Mouse (Mus musculus): ENCODE data around the gene Alpk1. TPM values are rescaled to one million over a fixed set of nuclear protein-coding genes. Genes with fewer than 3 reads are reported as not detected.

The Alpk1 gene
- polyA plus RNA-seq, 1 experiment: 1.8 TPM

GRCm38 (mm10) chr3:127630190-127630589 is 150.1 kb downstream of the Alpk1 start:
- Histone ChIP-seq H3K27me3 (ENCODE audit: control insufficient read depth, insufficient read depth, low read length) (peaks cover 49% of the 10 kb centered on the region), H3K4me1 (replicated peaks; ENCODE audit: control insufficient read depth, insufficient read depth, low read length) (peaks cover 12% of the 10 kb centered on the region), H3K36me3 (ENCODE audit: control insufficient read depth, insufficient read depth, low read length) (no peaks in the 10 kb centered on the region), H3K27ac (ENCODE audit: control insufficient read depth, insufficient read depth, low read length) (no peak overlapping the region), H3K4me3 (ENCODE audit: control insufficient read depth, insufficient read depth, low read length) (no peak overlapping the region)
- no peak for DNase-seq
- 26% methylated on average over 1 of the region's 1 CpGs for whole genome bisulfite sequencing
- TF ChIP-seq CTCF (IDR thresholded peaks at IDR 0.05; ENCODE audit: borderline replicate concordance, control insufficient read depth, extremely low read depth, insufficient read depth, low read length, poor library complexity): no peak
- no peak for TF ChIP-seq POLR2A (IDR thresholded peaks at IDR 0.05; ENCODE audit: control insufficient read depth, extremely low read depth, insufficient read depth, low read length, poor library complexity)

GRCm38 (mm10) chr3:127628311-127629184 is 151.8 kb downstream of the Alpk1 start:
- DNase-seq: no peak
- Histone ChIP-seq H3K27ac (ENCODE audit: control insufficient read depth, insufficient read depth, low read length) (no peak overlapping the region), H3K36me3 (ENCODE audit: control insufficient read depth, insufficient read depth, low read length) (no peaks in the 10 kb centered on the region), H3K4me3 (ENCODE audit: control insufficient read depth, insufficient read depth, low read length) (no peak overlapping the region), H3K27me3 (ENCODE audit: control insufficient read depth, insufficient read depth, low read length) (peaks cover 39% of the 10 kb centered on the region), H3K4me1 (replicated peaks; ENCODE audit: control insufficient read depth, insufficient read depth, low read length) (peaks cover 5% of the 10 kb centered on the region)
- 11% methylated on average over 37 of the region's 37 CpGs for WGBS
- TF ChIP-seq CTCF (IDR thresholded peaks at IDR 0.05; ENCODE audit: borderline replicate concordance, control insufficient read depth, extremely low read depth, insufficient read depth, low read length, poor library complexity) (no peak), POLR2A (IDR thresholded peaks at IDR 0.05; ENCODE audit: control insufficient read depth, extremely low read depth, insufficient read depth, low read length, poor library complexity) (no peak)

GRCm38 (mm10) chr3:127627956-127628310 is 152.4 kb downstream of the Alpk1 start:
- H3K4me1 ChIP-seq (replicated peaks; ENCODE audit: control insufficient read depth, insufficient read depth, low read length): peaks cover under 1% of the 10 kb centered on the region; the same call in 1 of the 2 replicates
- TF ChIP-seq CTCF (IDR thresholded peaks at IDR 0.05; ENCODE audit: borderline replicate concordance, control insufficient read depth, extremely low read depth, insufficient read depth, low read length, poor library complexity) (no peak), POLR2A (IDR thresholded peaks at IDR 0.05; ENCODE audit: control insufficient read depth, extremely low read depth, insufficient read depth, low read length, poor library complexity) (no peak)
- DNase-seq: no peak
- H3K27me3 ChIP-seq (ENCODE audit: control insufficient read depth, insufficient read depth, low read length): peaks cover 35% of the 10 kb centered on the region
- no peaks in the 10 kb centered on the region for H3K36me3 ChIP-seq (ENCODE audit: control insufficient read depth, insufficient read depth, low read length)
- H3K4me3 ChIP-seq (ENCODE audit: control insufficient read depth, insufficient read depth, low read length): no peak overlapping the region
- 7% methylated on average over 9 of the region's 9 CpGs for WGBS
- H3K27ac ChIP-seq (ENCODE audit: control insufficient read depth, insufficient read depth, low read length): no peak overlapping the region

GRCm38 (mm10) chr3:127627151-127627955 is 153.0 kb downstream of the Alpk1 start:
- Histone ChIP-seq H3K27me3 (ENCODE audit: control insufficient read depth, insufficient read depth, low read length) (peaks cover 30% of the 10 kb centered on the region), H3K36me3 (ENCODE audit: control insufficient read depth, insufficient read depth, low read length) (no peaks in the 10 kb centered on the region), H3K4me3 (ENCODE audit: control insufficient read depth, insufficient read depth, low read length) (no peak overlapping the region), H3K27ac (ENCODE audit: control insufficient read depth, insufficient read depth, low read length) (no peak overlapping the region), H3K4me1 (replicated peaks; ENCODE audit: control insufficient read depth, insufficient read depth, low read length) (no peaks in the 10 kb centered on the region)
- no peak for DNase-seq
- WGBS: 13% methylated on average over 28 of the region's 28 CpGs
- TF ChIP-seq POLR2A (IDR thresholded peaks at IDR 0.05; ENCODE audit: control insufficient read depth, extremely low read depth, insufficient read depth, low read length, poor library complexity) (no peak), CTCF (IDR thresholded peaks at IDR 0.05; ENCODE audit: borderline replicate concordance, control insufficient read depth, extremely low read depth, insufficient read depth, low read length, poor library complexity) (no peak)

- WGBS: 21% methylated on average over 3 of the region's 3 CpGs
- DNase-seq: no peak
- Histone ChIP-seq H3K27me3 (ENCODE audit: control insufficient read depth, insufficient read depth, low read length) (peaks cover 24% of the 10 kb centered on the region), H3K4me3 (ENCODE audit: control insufficient read depth, insufficient read depth, low read length) (no peak overlapping the region), H3K36me3 (ENCODE audit: control insufficient read depth, insufficient read depth, low read length) (no peaks in the 10 kb centered on the region), H3K27ac (ENCODE audit: control insufficient read depth, insufficient read depth, low read length) (no peak overlapping the region), H3K4me1 (replicated peaks; ENCODE audit: control insufficient read depth, insufficient read depth, low read length) (no peaks in the 10 kb centered on the region)
- TF ChIP-seq CTCF (IDR thresholded peaks at IDR 0.05; ENCODE audit: borderline replicate concordance, control insufficient read depth, extremely low read depth, insufficient read depth, low read length, poor library complexity) (no peak), POLR2A (IDR thresholded peaks at IDR 0.05; ENCODE audit: control insufficient read depth, extremely low read depth, insufficient read depth, low read length, poor library complexity) (no peak)
These were observed 153.8 kb downstream of the Alpk1 start for GRCm38 (mm10) chr3:127626524-127626923.

GRCm38 (mm10) chr3:127625701-127626399 is 154.5 kb downstream of the Alpk1 start:
- H3K4me1 ChIP-seq (replicated peaks; ENCODE audit: control insufficient read depth, insufficient read depth, low read length): no peaks in the 10 kb centered on the region

More at GRCm38 (mm10) chr3:127625701-127626399, 154.5 kb downstream of the Alpk1 start:
- no peak for DNase-seq
- H3K27ac ChIP-seq (ENCODE audit: control insufficient read depth, insufficient read depth, low read length): no peak overlapping the region
- H3K4me3 ChIP-seq (ENCODE audit: control insufficient read depth, insufficient read depth, low read length): no peak overlapping the region
- H3K27me3 ChIP-seq (ENCODE audit: control insufficient read depth, insufficient read depth, low read length): peaks cover 21% of the 10 kb centered on the region
- WGBS: 4% methylated on average over 28 of the region's 28 CpGs
- H3K36me3 ChIP-seq (ENCODE audit: control insufficient read depth, insufficient read depth, low read length): no peaks in the 10 kb centered on the region
- TF ChIP-seq CTCF (IDR thresholded peaks at IDR 0.05; ENCODE audit: borderline replicate concordance, control insufficient read depth, extremely low read depth, insufficient read depth, low read length, poor library complexity): peak; percentile 31; the same call in 1 of the 2 replicates
- TF ChIP-seq POLR2A (IDR thresholded peaks at IDR 0.05; ENCODE audit: control insufficient read depth, extremely low read depth, insufficient read depth, low read length, poor library complexity): no peak
